Mouse (Mus musculus) C2C12 (cell line): Measurements from ENCODE around the gene Prima1. TPM values are rescaled to one million over a fixed set of nuclear protein-coding genes. Genes with fewer than 3 reads are reported as not detected.

ENCODE experiments used
- H3K27me3 ChIP-seq: one replicate; pipeline ENCODE4 v1.6.1; 2011; ENCODE audit not compliant: control insufficient read depth, insufficient read depth, insufficient read length
- H3K36me3 ChIP-seq: one replicate; pipeline ENCODE4 v1.6.1; 2011; ENCODE audit not compliant: control insufficient read depth, insufficient read depth
- H3K4me3 ChIP-seq: one replicate; pipeline ENCODE4 v1.5.1; 2011; ENCODE audit warnings: mild to moderate bottlenecking, control low read depth; ENCODE audit not compliant: poor library complexity, insufficient read depth, severe bottlenecking
- H3K79me2 ChIP-seq: one replicate; pipeline ENCODE4 v1.6.1; 2011; ENCODE audit not compliant: control insufficient read depth, insufficient read depth
- H3K79me3 ChIP-seq: one replicate; pipeline ENCODE4 v1.6.1; 2011; ENCODE audit warnings: low read depth, control low read depth
- H3ac ChIP-seq: one replicate; pipeline ENCODE3; 2011; ENCODE audit warnings: low read depth; ENCODE audit not compliant: control insufficient read depth, insufficient read length
- CEBPB ChIP-seq: IDR thresholded peaks from one replicate; pipeline ENCODE4 v1.6.1; 2011; ENCODE audit warnings: low read depth, mild to moderate bottlenecking, control low read depth, moderate library complexity
- CTCF ChIP-seq: IDR thresholded peaks from one replicate; pipeline ENCODE4 v1.5.1; 2011; ENCODE audit not compliant: control insufficient read depth, insufficient read depth, insufficient read length
- FOSL1 ChIP-seq: IDR thresholded peaks from one replicate; pipeline ENCODE4 v1.8.0; 2011; ENCODE audit warnings: mild to moderate bottlenecking, low read length; ENCODE audit not compliant: poor library complexity, insufficient read depth, severe bottlenecking
- MAX ChIP-seq: IDR thresholded peaks from one replicate; pipeline ENCODE4 v1.6.1; 2011; ENCODE audit warnings: mild to moderate bottlenecking, control low read depth
- MYOD1 ChIP-seq: IDR thresholded peaks from one replicate; pipeline ENCODE4 v1.6.1; 2011; ENCODE audit warnings: low read depth; ENCODE audit not compliant: control insufficient read depth, insufficient read length
- MYOG ChIP-seq: IDR thresholded peaks from one replicate; pipeline ENCODE4 v1.6.1; 2011; ENCODE audit not compliant: control insufficient read depth, insufficient read length; ENCODE audit errors: extremely low read depth
- USF1 ChIP-seq: IDR thresholded peaks from one replicate; pipeline ENCODE4 v1.6.1; 2011; ENCODE audit warnings: low read depth, mild to moderate bottlenecking, control low read depth, moderate library complexity
- polyA plus RNA-seq: library from polyadenylated mRNA; unstranded; fragments of >200 nt; fragmentation: generic; extraction: Trizol; gene quantifications from one replicate; pipeline ENCODE4 v1.2.1, GENCODE M21; 2012; ENCODE audit warnings: missing spikeins

Prima1 gene
- polyA plus RNA-seq, 1 experiment = not detected

DNA sequence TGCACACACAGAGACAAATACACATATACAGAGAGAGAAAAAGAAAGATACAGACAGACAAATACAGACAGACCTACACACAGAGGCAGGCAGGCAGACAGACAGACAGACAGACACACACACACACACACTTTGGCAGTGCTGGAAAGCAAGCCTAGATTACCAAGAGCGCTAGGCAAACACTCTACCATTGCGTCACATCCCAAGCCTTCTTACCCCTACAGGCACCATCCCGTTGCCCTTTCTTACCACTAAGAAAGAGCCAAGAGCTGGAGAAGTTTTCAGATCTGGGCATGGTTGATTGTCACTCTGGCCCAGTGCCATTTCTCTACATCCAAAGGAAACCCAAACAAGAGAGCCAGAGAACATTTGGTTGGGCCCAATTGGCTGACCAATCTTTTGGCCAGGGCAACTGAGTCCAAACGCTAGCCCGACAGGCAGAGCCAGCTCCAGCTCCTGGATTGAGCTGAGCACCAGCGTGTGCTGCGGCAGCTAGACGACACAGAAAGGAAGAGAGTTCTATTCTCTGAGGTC is 11.0 kb upstream of the Prima1 start:
- Histone ChIP-seq H3K79me3 (no peaks in the 10 kb centered on the region), H3K36me3 (no peaks in the 10 kb centered on the region), H3K79me2 (no peaks in the 10 kb centered on the region), H3K4me3 (no peak overlapping the region), H3K27me3 (no peaks in the 10 kb centered on the region), H3ac (no peak overlapping the region)
- TF ChIP-seq FOSL1 (no peak), MAX (no peak), MYOD1 (no peak), CTCF (no peak), MYOG (no peak), CEBPB (no peak), USF1 (no peak)

DNA sequence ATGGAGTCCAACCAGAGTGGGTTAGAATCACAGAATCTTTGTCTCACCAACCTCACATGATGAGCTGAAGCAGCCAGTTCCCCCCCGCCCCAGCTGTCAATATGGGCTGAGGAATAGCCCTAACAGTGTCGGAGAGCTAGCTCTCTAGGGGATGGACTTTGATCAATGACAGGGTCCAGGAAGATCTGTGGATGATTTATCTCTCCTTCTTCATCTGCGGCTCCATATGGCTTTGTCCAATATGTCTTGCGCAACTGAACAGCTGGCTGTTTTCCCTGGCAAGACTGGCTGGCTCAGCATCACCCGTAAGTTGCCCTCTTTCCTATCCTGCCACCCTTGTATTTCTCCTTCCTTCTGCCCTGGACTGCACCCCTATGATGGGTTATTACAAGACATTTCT is 9.2 kb upstream of the Prima1 start:
- TF ChIP-seq FOSL1 (no peak), CTCF (no peak), CEBPB (peak; percentile 50), MYOD1 (no peak), MYOG (no peak), MAX (no peak)
- Histone ChIP-seq H3K79me2 (no peaks in the 10 kb centered on the region), H3K27me3 (no peaks in the 10 kb centered on the region), H3K4me3 (no peak overlapping the region), H3K79me3 (no peaks in the 10 kb centered on the region), H3K36me3 (no peaks in the 10 kb centered on the region), H3ac (no peak overlapping the region)

DNA sequence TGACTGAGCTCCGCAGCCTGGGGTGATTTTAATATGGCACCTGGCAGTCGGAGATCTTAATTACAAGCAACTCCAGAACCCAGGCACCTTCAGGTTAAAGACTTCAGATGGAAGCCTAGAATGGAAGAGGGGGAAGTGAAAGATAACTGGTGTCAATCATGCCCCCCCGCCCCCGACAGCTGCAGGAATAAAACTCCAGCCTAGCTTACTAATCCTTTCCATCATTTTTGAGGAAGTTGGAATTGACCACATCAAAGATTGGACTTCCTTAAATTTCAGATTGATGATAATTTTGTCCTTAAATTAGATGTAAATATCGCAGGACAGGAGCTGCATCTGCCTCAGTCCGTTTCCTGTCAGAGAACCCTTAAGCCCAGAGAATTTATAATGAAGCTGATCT is 8.4 kb upstream of the Prima1 start:
- H3K27me3 ChIP-seq = no peaks in the 10 kb centered on the region
- TF ChIP-seq FOSL1 (no peak), MAX (no peak), USF1 (no peak), MYOD1 (no peak), CEBPB (no peak), CTCF (no peak), MYOG (no peak)
- H3K4me3 ChIP-seq = no peak overlapping the region
- no peaks in the 10 kb centered on the region for H3K79me3 ChIP-seq
- H3ac ChIP-seq = no peak overlapping the region
- H3K79me2 ChIP-seq = no peaks in the 10 kb centered on the region
- no peaks in the 10 kb centered on the region for H3K36me3 ChIP-seq

DNA sequence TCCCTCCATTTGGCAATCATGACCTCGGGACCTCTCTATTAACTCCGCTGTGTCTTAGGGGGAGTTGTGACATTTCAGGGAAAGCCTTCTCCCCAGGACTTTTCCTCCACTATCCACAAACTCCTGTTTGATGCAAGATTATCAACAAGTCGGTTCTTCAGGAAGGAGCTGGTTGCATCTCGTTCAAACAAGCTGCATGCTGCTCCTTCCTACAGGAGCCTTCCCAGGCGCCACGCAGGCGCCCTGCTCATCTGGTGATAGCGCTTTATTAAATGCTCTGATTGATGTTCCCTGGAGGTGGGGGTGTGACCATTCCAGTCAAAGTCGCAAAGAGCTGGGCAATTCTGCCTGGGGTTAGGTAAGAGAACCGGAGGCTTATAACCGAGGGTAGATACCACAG is 1.1 kb upstream of the Prima1 start:
- no peaks in the 10 kb centered on the region for H3K79me3 ChIP-seq
- H3K79me2 ChIP-seq = no peaks in the 10 kb centered on the region
- H3K4me3 ChIP-seq = no peak overlapping the region
- no peaks in the 10 kb centered on the region for H3K36me3 ChIP-seq
- H3ac ChIP-seq = no peak overlapping the region
- H3K27me3 ChIP-seq = no peaks in the 10 kb centered on the region
- TF ChIP-seq USF1 (no peak), MAX (no peak), FOSL1 (no peak), CTCF (no peak), CEBPB (no peak), MYOD1 (no peak), MYOG (no peak)

DNA sequence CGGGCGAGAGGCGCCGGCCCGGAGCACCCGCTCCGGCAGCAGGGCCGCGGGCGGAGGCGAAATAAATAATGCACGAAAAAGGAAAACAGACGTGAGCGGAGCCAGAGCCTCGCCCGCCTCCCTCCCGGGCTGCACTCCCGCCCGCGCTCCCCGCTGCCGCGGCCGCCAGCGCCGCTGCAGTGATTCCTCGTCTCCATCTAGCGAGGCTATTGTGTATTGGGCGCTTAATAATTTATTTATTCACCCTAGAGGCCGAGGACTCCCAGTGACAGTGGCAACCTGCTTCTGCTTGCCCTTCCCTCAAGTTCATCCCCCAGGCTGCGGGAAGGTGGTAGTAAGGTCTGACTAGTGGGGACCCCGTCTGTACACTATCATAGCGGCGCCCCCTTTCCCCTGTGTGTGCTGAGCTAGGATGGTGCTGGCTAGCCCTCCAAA is 658 bp upstream of the Prima1 start:
- TF ChIP-seq MYOD1 (no peak), MYOG (no peak), USF1 (no peak), FOSL1 (no peak), MAX (no peak), CTCF (no peak), CEBPB (no peak)
- Histone ChIP-seq H3K79me2 (no peaks in the 10 kb centered on the region), H3ac (no peak overlapping the region), H3K36me3 (no peaks in the 10 kb centered on the region), H3K79me3 (no peaks in the 10 kb centered on the region), H3K27me3 (no peaks in the 10 kb centered on the region), H3K4me3 (no peak overlapping the region)

DNA sequence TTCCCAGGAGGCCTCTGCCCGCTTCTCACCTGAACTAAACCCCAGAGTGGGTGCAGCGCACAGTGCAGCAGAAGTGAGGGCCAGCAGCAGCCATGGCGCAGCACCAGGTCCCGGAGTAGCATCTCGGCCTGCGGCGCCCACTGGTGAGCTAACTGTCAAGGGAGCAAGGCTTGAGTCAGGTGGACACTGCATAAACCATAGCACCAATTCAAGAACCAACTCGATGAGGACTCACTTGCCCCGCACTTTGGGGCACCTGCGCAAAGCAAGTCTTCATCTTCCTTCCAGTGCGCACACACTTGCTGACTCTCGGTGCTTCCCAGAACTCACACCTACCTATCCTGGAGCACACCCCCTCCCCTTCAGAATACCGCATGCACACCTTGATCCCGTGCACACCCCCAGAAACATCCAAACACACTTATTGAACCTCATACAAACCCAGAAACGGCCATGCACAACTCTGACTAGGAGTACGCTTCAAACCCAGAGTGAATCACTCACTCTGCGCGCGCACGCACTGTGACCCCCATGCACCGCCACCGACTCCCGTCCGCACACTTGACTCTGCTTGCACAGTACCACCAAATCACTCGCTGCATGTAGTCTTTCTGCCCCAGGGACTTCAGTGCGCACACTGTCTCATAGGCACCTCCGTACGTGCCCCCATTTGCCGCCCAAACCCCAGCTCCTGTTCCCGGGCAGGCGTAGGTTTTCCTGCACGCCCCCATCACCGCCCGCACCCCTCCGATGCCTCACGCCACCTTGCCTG is 453 bp downstream of the Prima1 start:
- no peaks in the 10 kb centered on the region for H3K27me3 ChIP-seq
- H3K79me3 ChIP-seq = no peaks in the 10 kb centered on the region
- TF ChIP-seq MYOG = no peak
- no peak for TF ChIP-seq USF1
- TF ChIP-seq CTCF = no peak
- TF ChIP-seq CEBPB = no peak
- TF ChIP-seq FOSL1 = no peak
- no peak for TF ChIP-seq MAX
- no peak for TF ChIP-seq MYOD1
- no peaks in the 10 kb centered on the region for H3K79me2 ChIP-seq
- no peak overlapping the region for H3K4me3 ChIP-seq
- no peaks in the 10 kb centered on the region for H3K36me3 ChIP-seq
- no peak overlapping the region for H3ac ChIP-seq
